Mouse (Mus musculus) gastrocnemius, postnatal 14 days (tissue): Measurements from ENCODE around the gene Ascl3. TPM values are rescaled to one million over a fixed set of nuclear protein-coding genes. Genes with fewer than 3 reads are reported as not detected.

ENCODE experiments used
- total RNA-seq, 2 experiments: library from RNA; stranded (reverse); gene quantifications; 2 replicates each; pipeline ENCODE4 v1.2.3; 2021

Ascl3 gene
- total RNA-seq, 2 experiments from 2014 or later: not detected

Other genes starting within 250 kb of the Ascl3 start
- under 1 TPM; 0.18 to 0.20 TPM for gene Trim66, start 223.6 kb downstream of the Ascl3 start, total RNA-seq
- gene Rpl27a, start 212.6 kb downstream of the Ascl3 start, total RNA-seq: 100 to 1,000 TPM; 105 to 116 TPM
- gene St5, start 28.1 kb downstream of the Ascl3 start, total RNA-seq: 10 to 100 TPM; 14.6 to 17.7 TPM
- 1 to 10 TPM; 6.5 to 7.4 TPM for gene Akip1, start 28.0 kb downstream of the Ascl3 start, total RNA-seq
- not detected for gene BC051019, start 7.9 kb downstream of the Ascl3 start, total RNA-seq
- gene Tmem9b, start 21.1 kb upstream of the Ascl3 start, total RNA-seq: 10 to 100 TPM; 25.2 to 26.2 TPM
- under 1 TPM in 1 of 2 experiments, not detected in 1; 0.08 TPM for gene Nrip3, start 50.3 kb upstream of the Ascl3 start, total RNA-seq
- 1 to 10 TPM; 5.7 to 8.9 TPM for gene Scube2, start 134.0 kb upstream of the Ascl3 start, total RNA-seq
- 10 to 100 TPM; 50.2 to 57.4 TPM for gene Dennd5a, start 228.7 kb upstream of the Ascl3 start, total RNA-seq